Mouse (Mus musculus): ENCODE data around the gene Abo. TPM values are rescaled to one million over a fixed set of nuclear protein-coding genes. Genes with fewer than 3 reads are reported as not detected.
"Not testable (repeated sequence)": the region's sequence is repeated elsewhere in the genome, so short reads cannot be mapped to it uniquely, and the experiment has no call there.

Abo gene
- polyA plus RNA-seq, 1 experiment from 2014 or later: not detected

GRCm38 (mm10) chr2:26907109-26907508 is 42.3 kb upstream of the Abo start:
- H3K27ac ChIP-seq (ENCODE audit: low read length): no peak overlapping the region
- H3K36me3 ChIP-seq (ENCODE audit: control insufficient read depth, insufficient read depth): peaks cover 20% of the 10 kb centered on the region
- H3K4me1 ChIP-seq (replicated peaks; ENCODE audit: control insufficient read depth, insufficient read depth, low read length): peaks cover 34% of the 10 kb centered on the region
- no peak overlapping the region for H3K9ac ChIP-seq (replicated peaks; ENCODE audit: low read depth, low read length)
- H3K27me3 ChIP-seq (replicated peaks; ENCODE audit: control insufficient read depth, insufficient read depth, low read length): no peaks in the 10 kb centered on the region
- no peak for ATAC-seq
- no peak overlapping the region for H3K4me3 ChIP-seq (replicated peaks; ENCODE audit: low read length)
- no peaks in the 10 kb centered on the region for H3K9me3 ChIP-seq (ENCODE audit: control insufficient read depth, low read length)
- 51% methylated on average over 4 of the region's 4 CpGs for WGBS
- no peak overlapping the region for H3K4me2 ChIP-seq (ENCODE audit: low read length)

GRCm38 (mm10) chr2:26906431-26906830 is 41.7 kb upstream of the Abo start:
- no peak overlapping the region for H3K27ac ChIP-seq (ENCODE audit: low read length)
- no peaks in the 10 kb centered on the region for H3K9me3 ChIP-seq (ENCODE audit: control insufficient read depth, low read length)
- no peak overlapping the region for H3K4me3 ChIP-seq (replicated peaks; ENCODE audit: low read length)
- H3K4me2 ChIP-seq (ENCODE audit: low read length): no peak overlapping the region
- peaks cover 34% of the 10 kb centered on the region for H3K4me1 ChIP-seq (replicated peaks; ENCODE audit: control insufficient read depth, insufficient read depth, low read length)
- WGBS: 93% methylated on average over 3 of the region's 3 CpGs
- no peak for ATAC-seq
- no peaks in the 10 kb centered on the region for H3K27me3 ChIP-seq (replicated peaks; ENCODE audit: control insufficient read depth, insufficient read depth, low read length)
- peaks cover 18% of the 10 kb centered on the region for H3K36me3 ChIP-seq (ENCODE audit: control insufficient read depth, insufficient read depth)
- H3K9ac ChIP-seq (replicated peaks; ENCODE audit: low read depth, low read length): no peak overlapping the region

DNA sequence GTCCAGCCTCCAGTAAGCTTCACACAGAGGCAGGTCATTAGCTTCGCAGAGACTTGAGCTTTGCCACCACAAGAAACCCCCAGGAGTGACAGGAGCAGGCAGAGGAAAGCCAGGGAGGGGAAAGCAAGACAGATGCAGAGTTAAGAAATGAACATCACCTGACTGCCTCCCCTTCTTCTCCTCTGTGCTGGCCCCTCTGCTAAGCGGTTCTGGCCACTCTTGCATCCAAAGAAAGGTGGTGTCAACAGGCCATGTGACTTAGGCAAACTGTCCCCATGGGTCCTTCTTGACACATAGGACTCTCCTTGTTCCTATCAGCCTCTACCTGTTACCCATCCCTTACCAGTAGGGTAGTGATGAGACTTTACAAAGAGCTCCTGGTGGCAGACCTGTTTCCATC is 41.2 kb upstream of the Abo start:
- Histone ChIP-seq H3K9ac (replicated peaks; ENCODE audit: low read depth, low read length) (no peak overlapping the region), H3K4me2 (ENCODE audit: low read length) (no peak overlapping the region), H3K36me3 (ENCODE audit: control insufficient read depth, insufficient read depth) (peaks cover 18% of the 10 kb centered on the region), H3K4me3 (replicated peaks; ENCODE audit: low read length) (no peak overlapping the region), H3K27me3 (replicated peaks; ENCODE audit: control insufficient read depth, insufficient read depth, low read length) (no peaks in the 10 kb centered on the region), H3K27ac (ENCODE audit: low read length) (no peak overlapping the region), H3K9me3 (ENCODE audit: control insufficient read depth, low read length) (no peaks in the 10 kb centered on the region), H3K4me1 (replicated peaks; ENCODE audit: control insufficient read depth, insufficient read depth, low read length) (peaks cover 39% of the 10 kb centered on the region)
- 89% methylated on average over 2 of the region's 2 CpGs for WGBS
- ATAC-seq: no peak

DNA sequence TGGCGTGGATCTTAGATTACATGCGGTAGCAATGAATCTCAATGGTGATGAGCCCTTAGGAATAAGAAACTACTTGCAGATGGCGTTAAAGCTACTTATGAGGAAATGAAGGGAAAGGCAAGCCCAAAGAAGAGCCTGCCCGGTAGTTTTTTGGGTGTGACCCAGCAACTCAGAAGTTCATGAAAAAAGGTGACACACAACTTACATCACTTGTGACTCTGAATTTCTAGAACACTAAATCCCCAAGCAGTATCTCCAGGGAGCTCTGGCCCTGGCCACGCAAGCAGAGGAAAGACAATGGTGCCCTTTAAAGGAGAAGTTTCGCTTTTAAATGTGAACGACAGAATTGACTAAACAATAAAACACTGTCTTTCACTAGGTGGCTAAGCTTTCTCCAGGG is 38.5 kb upstream of the Abo start:
- Histone ChIP-seq H3K27ac (ENCODE audit: low read length) (peak overlapping the region; percentile 89), H3K27me3 (replicated peaks; ENCODE audit: control insufficient read depth, insufficient read depth, low read length) (no peaks in the 10 kb centered on the region), H3K4me3 (replicated peaks; ENCODE audit: low read length) (peak overlapping the region; percentile 84), H3K9me3 (ENCODE audit: control insufficient read depth, low read length) (no peaks in the 10 kb centered on the region), H3K4me1 (replicated peaks; ENCODE audit: control insufficient read depth, insufficient read depth, low read length) (peaks cover 24% of the 10 kb centered on the region), H3K4me2 (ENCODE audit: low read length) (peak overlapping the region; percentile 84), H3K9ac (replicated peaks; ENCODE audit: low read depth, low read length) (peak overlapping the region; percentile 70), H3K36me3 (ENCODE audit: control insufficient read depth, insufficient read depth) (peaks cover 25% of the 10 kb centered on the region)
- ATAC-seq: no peak
- 9% methylated on average over 7 of the region's 7 CpGs for whole genome bisulfite sequencing

GRCm38 (mm10) chr2:26902467-26903220 is 37.9 kb upstream of the Abo start, which contains the start of gene Surf6:
TSS of gene Surf6 (minus strand) at chr2:26902879.
- Histone ChIP-seq H3K27me3 (replicated peaks; ENCODE audit: control insufficient read depth, insufficient read depth, low read length) (no peaks in the 10 kb centered on the region), H3K9ac (replicated peaks; ENCODE audit: low read depth, low read length) (peak within 1 kb of the TSS; percentile 70), H3K9me3 (ENCODE audit: control insufficient read depth, low read length) (no peaks in the 10 kb centered on the region), H3K4me2 (ENCODE audit: low read length) (peak within 1 kb of the TSS; percentile 84), H3K4me3 (replicated peaks; ENCODE audit: low read length) (peak within 1 kb of the TSS; percentile 84), H3K27ac (ENCODE audit: low read length) (peak within 1 kb of the TSS; percentile 89), H3K36me3 (ENCODE audit: control insufficient read depth, insufficient read depth) (peaks cover 26% of the 10 kb centered on the region), H3K4me1 (replicated peaks; ENCODE audit: control insufficient read depth, insufficient read depth, low read length) (peaks cover 23% of the 10 kb centered on the region)
- WGBS: under 1% methylated on average over 41 of the region's 41 CpGs
- peak; percentile 98 for ATAC-seq

DNA sequence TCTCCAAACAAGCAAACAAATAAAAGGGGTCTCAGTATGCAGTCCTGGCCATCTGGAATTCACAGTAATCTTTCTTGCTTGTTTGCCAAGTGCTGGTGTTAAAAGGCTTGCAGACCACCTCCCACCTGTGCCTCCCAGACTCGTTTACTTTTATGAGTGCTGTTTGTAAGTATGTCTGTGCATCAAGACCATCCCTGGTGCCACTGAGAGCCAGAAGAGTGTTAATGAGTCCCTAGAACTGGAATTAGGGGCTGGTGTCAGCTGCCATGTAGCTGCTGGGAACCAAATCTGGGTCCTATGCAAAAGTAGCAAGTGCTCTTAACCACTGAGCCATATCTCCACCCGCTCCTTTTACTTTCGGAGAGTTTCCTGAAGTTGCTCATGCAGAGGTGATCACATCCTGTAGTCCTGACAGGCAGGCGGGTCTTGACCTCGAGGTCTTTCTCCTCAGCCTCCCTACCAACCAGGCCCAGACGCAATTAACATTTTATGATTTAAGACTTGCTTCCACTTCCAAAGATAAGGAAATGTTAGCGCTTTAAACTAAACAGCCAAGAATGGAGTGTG is 37.1 kb upstream of the Abo start:
- 11% methylated on average over 7 of the region's 7 CpGs for WGBS
- no peak for ATAC-seq
- Histone ChIP-seq H3K27me3 (replicated peaks; ENCODE audit: control insufficient read depth, insufficient read depth, low read length) (no peaks in the 10 kb centered on the region), H3K36me3 (ENCODE audit: control insufficient read depth, insufficient read depth) (peaks cover 25% of the 10 kb centered on the region), H3K9ac (replicated peaks; ENCODE audit: low read depth, low read length) (peak overlapping the region; percentile 70), H3K4me1 (replicated peaks; ENCODE audit: control insufficient read depth, insufficient read depth, low read length) (peaks cover 23% of the 10 kb centered on the region), H3K27ac (ENCODE audit: low read length) (no peak overlapping the region), H3K4me3 (replicated peaks; ENCODE audit: low read length) (peak overlapping the region; percentile 84), H3K4me2 (ENCODE audit: low read length) (peak overlapping the region; percentile 84), H3K9me3 (ENCODE audit: control insufficient read depth, low read length) (no peaks in the 10 kb centered on the region)

GRCm38 (mm10) chr2:26900731-26901130 is 36.0 kb upstream of the Abo start:
- no peaks in the 10 kb centered on the region for H3K27me3 ChIP-seq (replicated peaks; ENCODE audit: control insufficient read depth, insufficient read depth, low read length)
- WGBS: 85% methylated on average over 1 of the region's 1 CpGs

GRCm38 (mm10) chr2:26895898-26896297 is 31.1 kb upstream of the Abo start:
- H3K36me3 ChIP-seq (ENCODE audit: control insufficient read depth, insufficient read depth): peaks cover 35% of the 10 kb centered on the region
- WGBS: 94% methylated on average over 4 of the region's 4 CpGs
- no peaks in the 10 kb centered on the region for H3K9me3 ChIP-seq (ENCODE audit: control insufficient read depth, low read length)

More at GRCm38 (mm10) chr2:26900731-26901130, 36.0 kb upstream of the Abo start:
- Histone ChIP-seq H3K9ac (replicated peaks; ENCODE audit: low read depth, low read length) (no peak overlapping the region), H3K4me2 (ENCODE audit: low read length) (no peak overlapping the region), H3K27ac (ENCODE audit: low read length) (no peak overlapping the region), H3K9me3 (ENCODE audit: control insufficient read depth, low read length) (no peaks in the 10 kb centered on the region), H3K36me3 (ENCODE audit: control insufficient read depth, insufficient read depth) (peaks cover 17% of the 10 kb centered on the region), H3K4me3 (replicated peaks; ENCODE audit: low read length) (no peak overlapping the region), H3K4me1 (replicated peaks; ENCODE audit: control insufficient read depth, insufficient read depth, low read length) (peaks cover 23% of the 10 kb centered on the region)
- ATAC-seq: no peak

DNA sequence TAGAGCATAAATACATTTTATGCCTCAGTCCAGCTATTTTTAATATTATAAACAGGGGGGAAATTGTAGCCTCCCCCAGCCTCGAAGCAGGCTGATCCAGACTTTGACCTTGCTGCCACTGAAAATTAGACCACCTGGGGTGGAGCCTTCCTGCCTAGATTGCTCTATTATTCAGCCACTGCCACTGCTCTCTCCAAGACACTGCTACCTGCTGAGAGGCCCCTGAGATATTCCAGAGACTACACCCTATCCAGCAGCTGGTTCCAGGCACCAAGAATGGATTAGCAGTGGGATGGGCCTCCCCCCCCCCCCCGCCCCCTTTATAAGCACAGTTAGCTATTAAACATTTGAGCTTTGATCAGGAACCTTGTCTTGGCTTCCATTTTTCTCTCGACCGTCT is 21.4 kb upstream of the Abo start:
- WGBS: 38% methylated on average over 4 of the region's 4 CpGs
- H3K36me3 ChIP-seq (ENCODE audit: control insufficient read depth, insufficient read depth): peaks cover 11% of the 10 kb centered on the region
- not testable (repeated sequence) for H3K9me3 ChIP-seq (ENCODE audit: control insufficient read depth, low read length); H3K9ac ChIP-seq (replicated peaks; ENCODE audit: low read depth, low read length); H3K4me1 ChIP-seq (replicated peaks; ENCODE audit: control insufficient read depth, insufficient read depth, low read length); H3K4me2 ChIP-seq (ENCODE audit: low read length); ATAC-seq; H3K27ac ChIP-seq (ENCODE audit: low read length); H3K27me3 ChIP-seq (replicated peaks; ENCODE audit: control insufficient read depth, insufficient read depth, low read length); H3K4me3 ChIP-seq (replicated peaks; ENCODE audit: low read length)

More at GRCm38 (mm10) chr2:26895898-26896297, 31.1 kb upstream of the Abo start:
- no peak overlapping the region for H3K4me2 ChIP-seq (ENCODE audit: low read length)
- ATAC-seq: no peak
- no peaks in the 10 kb centered on the region; the same call in 1 of the 2 replicates for H3K4me1 ChIP-seq (replicated peaks; ENCODE audit: control insufficient read depth, insufficient read depth, low read length)
- no peak overlapping the region for H3K4me3 ChIP-seq (replicated peaks; ENCODE audit: low read length)
- no peak overlapping the region for H3K27ac ChIP-seq (ENCODE audit: low read length)
- H3K9ac ChIP-seq (replicated peaks; ENCODE audit: low read depth, low read length): no peak overlapping the region
- H3K27me3 ChIP-seq (replicated peaks; ENCODE audit: control insufficient read depth, insufficient read depth, low read length): no peaks in the 10 kb centered on the region

Measured in forebrain, embryonic 16.5 days (tissue).